Mouse (Mus musculus) cerebellum, postnatal 14 days (tissue): ENCODE results near the gene Mnd1.

ENCODE experiments used
- DNase-seq, 2 experiments: peaks; one replicate each; pipeline ENCODE4 v3.0.0; 2021; ENCODE audit warnings: mixed read lengths in 2 of 2

Gene Mnd1

GRCm38 (mm10) chr3:84040476-84041082, 115.0 kb downstream of the Mnd1 start:
- DNase-seq = peak in 1 of 2 experiments; percentile 73

GRCm38 (mm10) chr3:84039646-84040475, 115.7 kb downstream of the Mnd1 start, which contains the start of gene Tmem131l:
TSS of gene Tmem131l (minus strand) at chr3:84040175.
- peak; percentile 91 for DNase-seq

GRCm38 (mm10) chr3:84038981-84039645, 116.5 kb downstream of the Mnd1 start:
- DNase-seq = peak; percentile 52 to 62

GRCm38 (mm10) chr3:84038126-84038525, 117.5 kb downstream of the Mnd1 start:
- no peak for DNase-seq
